Mouse (Mus musculus) embryonic fibroblast, embryonic 13.5 days (primary cell): Measurements from ENCODE around the gene Cwc27.

Experiments
- CTCF ChIP-seq: IDR thresholded peaks from 2 replicates; pipeline ENCODE4 v1.5.1; 2011; ENCODE audit warnings: mild to moderate bottlenecking, control low read depth, low read length, moderate library complexity, borderline replicate concordance; ENCODE audit not compliant: insufficient read depth
- POLR2A ChIP-seq: IDR thresholded peaks from 2 replicates; pipeline ENCODE4 v1.6.1; 2011; ENCODE audit warnings: low read depth, mild to moderate bottlenecking, control low read depth, low read length, moderate library complexity

DNA sequence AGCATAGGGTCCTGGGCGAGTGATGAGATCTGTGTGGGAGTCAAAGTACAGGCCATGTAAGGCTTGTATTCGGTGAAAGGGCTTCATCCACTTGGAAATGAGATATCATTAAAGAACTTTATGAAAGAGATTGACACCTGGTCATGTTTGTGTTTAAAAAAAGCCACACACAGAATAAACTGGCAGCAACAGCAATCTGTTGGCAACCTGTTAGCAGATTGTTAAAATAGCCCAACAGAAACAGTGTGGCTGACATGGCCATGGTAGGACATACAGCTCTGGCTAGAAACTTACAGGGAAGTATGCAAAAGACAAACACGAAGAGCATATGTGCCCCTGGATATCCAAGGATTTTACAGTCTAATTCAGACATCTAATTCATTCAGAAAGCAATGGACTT, 124.2 kb downstream of the Cwc27 start:
- no peak for TF ChIP-seq CTCF
- peak; percentile 24; the same call in 1 of the 2 replicates for TF ChIP-seq POLR2A
